Mouse (Mus musculus) ES-E14 (cell line): ENCODE results near the gene Cuedc1. TPM values are rescaled to one million over a fixed set of nuclear protein-coding genes. Genes with fewer than 3 reads are reported as not detected.

Experiments
- DNase-seq: peaks from one replicate; pipeline ENCODE4 v3.0.0-alpha.2; 2013; ENCODE audit warnings: low read depth, low spot score
- H3K27ac ChIP-seq: 2 replicates; pipeline ENCODE4 v1.5.1; 2012; ENCODE audit warnings: low read depth, mild to moderate bottlenecking, low read length, moderate library complexity, mixed read lengths; ENCODE audit not compliant: poor library complexity, insufficient read depth, severe bottlenecking
- H3K36me3 ChIP-seq: 2 replicates; pipeline ENCODE4 v1.6.1; 2012; ENCODE audit warnings: mild to moderate bottlenecking, low read length, moderate library complexity, mixed read lengths; ENCODE audit not compliant: control insufficient read depth, poor library complexity, insufficient read depth, severe bottlenecking
- H3K4me1 ChIP-seq, 2 experiments: fragments of 150-350 bp in 1 of 2; sonication (generic) in 1 of 2; 2 replicates each; pipeline ENCODE4 v1.6.1; 2012; ENCODE audit warnings: low read length in 2 of 2, mild to moderate bottlenecking in 1 of 2, mixed read lengths in 1 of 2; ENCODE audit not compliant: control insufficient read depth in 2 of 2, insufficient read depth in 2 of 2, poor library complexity in 1 of 2
- H3K4me3 ChIP-seq, 2 experiments: fragments of 150-350 bp in 1 of 2; sonication (generic) in 1 of 2; 2 replicates each; pipeline ENCODE4 v1.5.1; 2012; ENCODE audit warnings: low read length in 2 of 2, low read depth in 1 of 2, mild to moderate bottlenecking in 1 of 2, mixed read lengths in 1 of 2; ENCODE audit not compliant: insufficient read depth in 1 of 2, poor library complexity in 1 of 2, severe bottlenecking in 1 of 2
- H3K9ac ChIP-seq: 2 replicates; pipeline ENCODE4 v1.6.1; 2012; ENCODE audit warnings: low read depth, mild to moderate bottlenecking, low read length, mixed read lengths; ENCODE audit not compliant: poor library complexity, insufficient read depth, severe bottlenecking
- H3K9me3 ChIP-seq: fragments of 150-350 bp; sonication (generic); 2 replicates; pipeline ENCODE4 v1.6.1; 2012; ENCODE audit warnings: low read depth, mild to moderate bottlenecking, low read length; ENCODE audit not compliant: control insufficient read depth, insufficient read depth
- CHD2 ChIP-seq: IDR thresholded peaks from 2 replicates; pipeline ENCODE4 v1.6.1; 2014; ENCODE audit warnings: mild to moderate bottlenecking, low read depth, low read length, inconsistent platforms
- HCFC1 ChIP-seq: IDR thresholded peaks from 2 replicates; pipeline ENCODE4 v1.6.1; 2012; ENCODE audit warnings: low read length, inconsistent platforms, borderline replicate concordance; ENCODE audit not compliant: insufficient read depth
- MAFK ChIP-seq: IDR thresholded peaks from 2 replicates; pipeline ENCODE4 v1.6.1; 2014; ENCODE audit warnings: mild to moderate bottlenecking, low read depth, low read length, inconsistent platforms; ENCODE audit not compliant: insufficient read depth
- ZC3H11A ChIP-seq: IDR thresholded peaks from 2 replicates; pipeline ENCODE4 v1.6.1; 2012; ENCODE audit warnings: low read depth, mild to moderate bottlenecking, inconsistent platforms, low read length, borderline replicate concordance
- ZNF384 ChIP-seq: IDR thresholded peaks from 2 replicates; pipeline ENCODE4 v1.6.1; 2012; ENCODE audit warnings: low read depth, low read length, inconsistent platforms
- in situ Hi-C, 2 experiments: fragments of 600-800 bp; cut with MboI; formaldehyde crosslinking; loops; one replicate each; pipeline ENCODE4 v1.15.1; 2025; ENCODE audit warnings: low sequenced_read_pairs in 2 of 2, inconsistent platforms in 1 of 2; ENCODE audit not compliant: unreplicated experiment in 2 of 2
- total RNA-seq: library from RNA; depleted of rRNA; stranded (reverse); fragments of 300-350 nt; gene quantifications from 2 replicates; pipeline ENCODE4 v1.2.3, GENCODE M21; 2012

Gene Cuedc1
- total RNA-seq, 1 experiment, result 8.7 TPM

GRCm38 (mm10) chr11:88112078-88112477 lies 14.2 kb downstream of the Cuedc1 start:
- no peaks in the 10 kb centered on the region for H3K36me3 ChIP-seq
- no peak overlapping the region for H3K27ac ChIP-seq
- H3K4me1 ChIP-seq, result peaks cover 0 to 4% of the 10 kb centered on the region in 2 experiments; a peak in 1 of 4 replicates
- no peak for DNase-seq
- TF ChIP-seq CHD2, result no peak
- TF ChIP-seq HCFC1, result no peak
- no peak for TF ChIP-seq ZC3H11A
- no peak for TF ChIP-seq MAFK
- no peak for TF ChIP-seq ZNF384
- no peaks in the 10 kb centered on the region for H3K9me3 ChIP-seq
- H3K4me3 ChIP-seq, result no peak overlapping the region
- no peak overlapping the region for H3K9ac ChIP-seq
- in situ Hi-C loops, result no loop called here

DNA sequence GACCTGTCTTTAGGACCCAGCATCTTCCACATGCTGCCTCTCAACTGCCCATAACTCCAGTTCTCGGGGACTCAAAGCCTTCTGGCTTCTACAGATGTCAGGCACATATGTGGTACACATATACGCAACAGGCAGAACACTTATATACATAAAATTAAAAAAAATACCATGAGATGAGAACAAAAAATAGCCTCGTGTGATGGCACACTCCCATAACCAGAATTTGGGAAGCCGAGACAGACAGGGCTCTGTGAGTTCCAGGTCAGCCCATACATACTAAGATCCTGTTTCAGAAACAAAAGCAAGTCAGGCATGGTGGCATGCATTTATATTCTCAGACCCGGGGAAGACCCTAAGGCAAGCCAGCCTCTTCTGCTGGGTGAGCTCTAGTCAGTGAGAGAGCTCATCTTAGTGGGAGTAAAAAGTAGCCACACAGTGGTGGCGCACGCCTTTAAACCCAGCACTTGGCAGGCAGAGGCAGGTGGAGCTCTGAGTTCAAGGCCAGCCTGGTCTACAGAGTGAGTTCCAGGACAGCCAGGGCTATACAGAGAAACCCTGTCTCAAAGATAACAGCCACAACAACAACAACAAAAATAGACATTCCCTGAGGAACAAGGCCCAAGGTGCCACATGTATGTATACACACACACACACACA lies 14.9 kb downstream of the Cuedc1 start:
- no peak for DNase-seq
- TF ChIP-seq HCFC1 (no peak), ZNF384 (no peak), ZC3H11A (no peak), MAFK (no peak), CHD2 (no peak)
- no peaks in the 10 kb centered on the region for H3K9me3 ChIP-seq
- in situ Hi-C loops, result no loop called here
- no peak overlapping the region for H3K4me3 ChIP-seq
- H3K36me3 ChIP-seq, result no peaks in the 10 kb centered on the region
- no peak overlapping the region for H3K27ac ChIP-seq
- H3K9ac ChIP-seq, result no peak overlapping the region
- H3K4me1 ChIP-seq, result peaks cover 1 to 4% of the 10 kb centered on the region in 2 experiments; a peak in 1 of 4 replicates

DNA sequence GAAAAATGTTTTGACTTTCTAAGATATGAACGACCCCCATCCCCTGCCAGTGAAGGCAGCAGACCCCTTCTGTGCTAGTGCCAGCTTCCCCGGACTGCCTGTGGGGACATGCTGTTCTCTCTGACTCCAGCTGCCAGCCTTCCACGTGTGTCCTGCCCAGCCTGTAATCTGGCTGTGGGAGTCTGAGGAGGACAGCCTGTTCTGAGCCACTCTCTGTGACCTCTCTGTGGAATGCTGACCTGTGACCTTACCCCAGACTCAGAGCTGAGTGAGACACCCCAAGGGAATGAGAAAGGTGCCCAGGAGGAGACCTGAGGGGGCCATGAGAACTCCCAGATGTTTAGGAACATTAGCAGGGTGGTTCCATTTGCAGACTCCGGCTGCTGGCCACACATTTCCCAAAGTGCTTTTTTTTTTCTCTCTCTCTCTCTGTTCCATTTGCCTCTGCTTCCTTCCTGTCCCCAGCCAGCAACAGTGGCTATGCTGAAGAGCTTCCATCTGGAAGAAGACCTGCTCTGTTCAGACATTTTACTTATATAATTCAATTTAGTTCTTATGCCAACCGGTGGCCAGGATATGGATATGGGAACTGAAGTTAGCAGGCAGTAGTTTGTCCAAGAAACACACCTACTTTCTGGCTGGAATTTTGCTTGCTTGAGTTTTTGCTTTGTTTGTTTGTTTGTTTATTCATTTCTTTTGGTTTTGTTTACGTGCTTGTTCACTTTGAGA lies 15.8 kb downstream of the Cuedc1 start:
- in situ Hi-C loops, result no loop called here
- Histone ChIP-seq H3K4me1 (peaks cover 4 to 12% of the 10 kb centered on the region in 2 experiments; a peak in 3 of 4 replicates), H3K36me3 (no peaks in the 10 kb centered on the region), H3K9me3 (no peaks in the 10 kb centered on the region), H3K9ac (no peak overlapping the region), H3K4me3 (no peak overlapping the region), H3K27ac (no peak overlapping the region)
- no peak for TF ChIP-seq ZNF384
- no peak for DNase-seq

- no peak for DNase-seq
- no peak overlapping the region for H3K9ac ChIP-seq
- H3K27ac ChIP-seq, result no peak overlapping the region
- H3K4me1 ChIP-seq, result peaks cover 4 to 19% of the 10 kb centered on the region in 2 experiments; a peak in 3 of 4 replicates
- TF ChIP-seq CHD2 (no peak), HCFC1 (no peak), ZC3H11A (no peak), MAFK (no peak), ZNF384 (no peak)
- no peak overlapping the region for H3K4me3 ChIP-seq
- H3K36me3 ChIP-seq, result no peaks in the 10 kb centered on the region
- in situ Hi-C loops, result no loop called here
- H3K9me3 ChIP-seq, result no peaks in the 10 kb centered on the region
These were observed 17.0 kb downstream of the Cuedc1 start for GRCm38 (mm10) chr11:88114871-88115301.

GRCm38 (mm10) chr11:88116568-88116967 lies 18.7 kb downstream of the Cuedc1 start:
- no peak overlapping the region for H3K9ac ChIP-seq
- in situ Hi-C loops, result no loop called here
- DNase-seq, result no peak
- peaks cover 4 to 20% of the 10 kb centered on the region in 2 experiments; a peak in 3 of 4 replicates for H3K4me1 ChIP-seq
- H3K4me3 ChIP-seq, result no peak overlapping the region
- H3K36me3 ChIP-seq, result no peaks in the 10 kb centered on the region
- no peaks in the 10 kb centered on the region for H3K9me3 ChIP-seq
- no peak overlapping the region for H3K27ac ChIP-seq
- TF ChIP-seq HCFC1 (no peak), MAFK (no peak), CHD2 (no peak), ZNF384 (no peak), ZC3H11A (no peak)
